Mouse (Mus musculus) monocyte, adult 2 months (primary cell): ENCODE measurements around the gene Msl3.
A peak's percentile ranks its signal among the peaks of the same experiment; 100 is the strongest.
"Not testable (repeated sequence)": the region's sequence is repeated elsewhere in the genome, so short reads cannot be mapped to it uniquely, and the experiment has no call there.

Experiments
- DNase-seq, 2 experiments: peaks; one replicate each; pipeline ENCODE4 v3.0.0; 2022; ENCODE audit warnings: low spot score in 2 of 2, low read depth in 1 of 2

The Msl3 gene

DNA sequence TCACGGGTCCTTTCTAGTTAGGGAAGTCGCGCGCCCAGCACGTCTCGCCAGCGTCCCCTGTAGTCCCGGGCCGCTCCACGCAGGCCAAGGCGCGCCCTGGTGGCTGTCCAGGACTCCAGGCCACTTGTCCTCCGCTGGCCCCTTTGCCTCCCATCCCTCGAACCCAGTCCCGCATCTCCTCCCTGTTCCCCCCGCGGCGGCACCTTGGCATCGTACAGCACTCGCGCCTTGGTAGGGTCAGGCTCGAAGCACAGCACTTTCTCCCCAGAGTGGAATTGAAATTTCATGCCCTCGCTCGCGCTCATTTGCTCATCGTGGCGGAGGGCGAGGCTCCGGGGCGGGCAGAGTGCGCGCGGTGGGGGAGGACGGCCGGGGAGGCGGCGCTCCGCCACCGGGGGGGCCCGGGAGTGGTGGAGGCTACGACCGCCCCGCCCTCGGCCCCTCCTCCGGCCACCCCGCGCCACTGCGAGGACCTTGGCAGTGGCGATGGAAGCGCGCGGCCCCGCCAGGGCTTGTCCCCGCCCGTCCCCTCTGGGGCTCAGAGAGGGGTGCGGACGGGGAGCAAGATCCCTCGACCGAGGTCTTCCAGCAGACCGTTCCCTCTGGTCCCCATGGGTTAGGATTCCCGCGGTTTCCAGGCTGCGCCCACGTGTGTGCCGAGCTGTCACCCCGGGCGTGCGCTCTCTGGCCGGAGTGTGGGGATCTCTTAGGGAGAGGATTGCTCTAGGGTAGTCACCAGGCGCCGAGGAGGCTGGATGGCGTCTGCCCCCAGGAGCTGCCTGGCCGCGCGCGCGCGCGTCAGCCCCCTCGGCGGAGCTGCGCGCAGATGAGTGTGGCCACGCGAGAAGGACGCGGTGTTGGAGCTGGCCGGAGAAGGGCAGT lies at the start of gene Msl3:
Msl3 (minus strand) TSS at position 374 of the 882 bp plus-strand sequence.
- DNase-seq, result peak; percentile 50 to 75

DNA sequence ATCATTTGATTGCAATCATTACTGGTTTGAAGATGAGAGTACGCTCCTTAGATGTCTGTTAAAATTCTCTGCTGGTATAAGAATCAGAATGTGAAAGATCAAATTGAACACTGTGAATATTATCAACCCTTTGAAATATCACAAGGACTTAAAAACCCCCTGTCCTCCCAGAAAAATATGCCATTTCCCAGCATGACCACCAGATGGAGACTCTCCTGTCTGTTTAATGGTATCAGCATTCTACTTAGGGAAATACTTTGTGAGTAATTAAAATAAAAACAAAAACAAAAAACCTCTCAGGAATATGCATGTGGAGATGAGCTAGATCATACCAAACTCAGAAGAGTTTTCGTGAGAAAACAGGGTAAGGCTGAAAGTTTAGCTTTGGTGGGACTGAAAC lies 44.3 kb upstream of the Msl3 start:
- no peak for DNase-seq

DNA sequence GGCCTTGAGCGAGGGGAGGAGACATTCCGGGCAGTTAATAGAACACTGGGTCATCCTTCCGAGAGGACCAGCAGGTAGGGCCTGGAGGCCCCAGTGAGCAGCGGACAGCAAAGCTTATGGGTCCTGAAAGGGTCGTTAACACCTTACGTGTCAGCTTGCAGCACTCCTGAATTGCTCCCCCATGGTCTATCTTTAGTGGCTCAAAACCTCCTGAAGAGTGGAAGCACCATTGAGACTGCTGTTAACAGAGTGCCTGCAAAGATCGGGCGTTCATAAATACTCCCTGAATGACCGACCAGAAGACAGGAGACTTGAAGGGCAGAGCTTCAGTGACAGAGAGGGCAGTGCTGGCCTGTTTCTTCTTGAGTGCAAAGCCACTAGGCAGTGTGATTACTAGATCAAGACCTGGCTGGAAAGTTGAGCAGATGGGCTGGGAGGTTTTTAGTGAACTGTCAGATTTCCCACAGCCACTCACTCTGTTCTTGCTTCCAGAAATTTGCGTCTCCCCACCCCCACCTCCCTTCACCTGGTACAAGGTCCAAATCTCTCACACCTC lies 787 bp upstream of the Msl3 start:
- DNase-seq, result no peak

DNA sequence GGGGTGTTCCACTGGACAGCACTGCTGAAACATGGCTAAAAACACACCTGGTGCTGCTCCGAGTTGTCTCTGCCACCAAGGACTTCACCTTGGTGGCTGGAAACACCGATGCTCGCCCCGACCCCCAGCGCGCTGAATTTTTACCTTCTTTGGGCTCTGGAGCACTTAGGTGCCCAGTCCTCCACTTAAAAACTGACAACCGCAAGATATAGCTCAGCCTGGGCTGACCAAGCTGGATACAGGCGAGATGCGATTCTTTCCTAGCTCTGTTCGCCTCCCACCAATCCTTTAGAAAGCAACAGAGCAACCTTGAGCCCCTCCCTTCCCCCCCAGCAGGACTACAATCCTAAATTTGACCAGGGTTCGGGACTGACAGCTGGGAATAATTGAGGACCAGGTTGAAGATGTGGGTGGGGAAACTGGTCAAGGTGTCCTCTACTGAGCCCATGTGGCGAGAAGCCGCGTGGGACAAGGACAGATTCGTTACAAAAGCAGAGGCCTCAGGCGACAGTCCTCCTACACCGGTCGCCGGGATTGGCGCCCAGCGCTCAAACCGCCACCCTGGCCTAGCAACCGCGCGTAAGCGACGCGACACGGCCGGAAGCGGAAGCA lies 679 bp downstream of the Msl3 start:
- DNase-seq, result no peak

DNA sequence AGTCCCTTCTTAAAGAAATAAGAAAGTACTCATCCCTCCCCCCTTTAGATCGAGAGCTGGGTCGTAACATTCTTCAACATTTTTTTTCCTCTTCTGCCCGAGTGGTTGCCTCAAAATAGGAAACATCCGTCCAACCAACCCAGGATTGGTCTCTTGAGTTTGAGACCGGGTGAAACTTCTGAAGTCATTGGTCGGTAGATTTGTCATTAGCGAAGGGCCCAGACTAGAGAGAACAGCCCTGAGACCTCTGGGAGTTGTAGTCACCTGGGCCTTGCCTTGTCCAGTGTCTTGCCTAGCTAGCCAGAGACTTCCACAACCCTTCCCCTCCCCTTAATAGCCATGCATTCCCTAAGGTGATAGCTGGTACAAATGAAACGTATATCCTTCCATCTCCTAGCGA lies 1.3 kb downstream of the Msl3 start:
- DNase-seq, result peak; percentile 24 to 46

DNA sequence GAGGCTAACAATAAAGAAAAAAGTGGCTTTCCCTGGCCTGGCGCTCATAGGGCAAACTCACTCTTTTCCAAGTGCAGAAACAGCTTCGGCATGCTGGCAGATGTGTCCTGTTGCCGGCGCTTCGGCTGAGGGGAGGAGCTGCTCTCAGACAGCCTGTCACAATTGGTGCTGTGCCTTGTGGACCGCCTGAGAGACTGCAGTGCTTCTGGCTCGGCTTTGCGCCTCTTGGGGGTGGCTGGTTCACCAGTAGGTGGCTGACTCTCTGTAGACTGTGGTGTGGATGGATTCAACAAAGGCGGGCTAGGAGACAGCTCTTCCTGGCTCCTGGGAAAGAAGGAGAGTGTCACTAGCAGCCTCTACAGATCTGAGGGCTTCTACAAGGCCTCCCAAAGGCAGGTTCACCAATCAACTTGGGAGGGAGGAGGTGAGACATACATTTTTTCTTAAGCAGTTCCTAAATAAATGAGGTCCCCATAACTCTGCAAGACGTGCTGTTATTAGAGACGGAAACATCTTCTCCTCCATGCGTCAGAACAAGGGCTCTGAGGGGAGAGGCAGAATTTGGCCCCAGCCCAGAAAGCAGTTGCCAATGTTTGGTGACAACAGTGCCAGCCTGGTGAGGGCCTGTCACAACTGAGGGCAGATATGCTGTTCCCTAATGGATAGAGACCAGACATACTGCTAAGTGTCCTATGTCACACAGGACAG lies 9.6 kb downstream of the Msl3 start:
- no peak for DNase-seq

DNA sequence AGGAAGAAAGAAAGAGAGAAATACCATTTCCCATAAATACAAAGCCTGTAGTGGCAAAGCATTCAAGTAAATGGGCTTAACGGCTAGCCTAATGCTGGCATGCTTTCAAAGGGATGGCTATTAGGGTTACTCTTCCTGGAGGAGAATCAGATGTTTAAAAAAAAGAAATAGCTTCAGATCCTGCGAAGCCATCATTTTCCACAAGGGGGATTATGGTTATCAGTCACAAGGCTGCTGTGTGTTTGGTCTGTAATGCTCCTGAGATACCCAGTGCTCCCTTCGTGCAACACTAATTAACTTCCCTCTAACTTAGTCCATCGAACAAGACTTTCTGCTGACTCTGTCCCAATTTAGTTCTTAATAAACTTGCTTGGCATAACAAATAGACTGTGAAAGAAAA lies 13.5 kb downstream of the Msl3 start:
- no peak for DNase-seq

DNA sequence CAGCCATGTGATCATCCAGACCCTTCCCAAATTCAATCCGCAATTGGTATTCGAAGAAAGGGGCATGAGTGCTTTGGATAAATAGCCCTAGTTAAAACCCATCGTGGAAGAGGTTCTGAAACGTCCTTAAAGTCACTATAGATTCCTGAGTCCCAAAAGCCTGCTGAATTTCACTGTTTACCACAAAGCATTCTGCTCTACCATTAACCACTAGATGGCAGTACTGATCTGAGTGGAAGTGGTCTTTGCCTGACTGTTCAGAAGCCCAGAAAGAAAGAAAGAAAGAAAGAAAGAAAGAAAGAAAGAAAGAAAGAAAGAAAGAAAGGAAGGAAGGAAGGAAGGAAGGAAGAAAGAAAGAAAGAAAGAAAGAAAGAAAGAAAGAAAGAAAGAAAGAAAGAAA lies 13.9 kb downstream of the Msl3 start:
- not testable (repeated sequence) for DNase-seq

DNA sequence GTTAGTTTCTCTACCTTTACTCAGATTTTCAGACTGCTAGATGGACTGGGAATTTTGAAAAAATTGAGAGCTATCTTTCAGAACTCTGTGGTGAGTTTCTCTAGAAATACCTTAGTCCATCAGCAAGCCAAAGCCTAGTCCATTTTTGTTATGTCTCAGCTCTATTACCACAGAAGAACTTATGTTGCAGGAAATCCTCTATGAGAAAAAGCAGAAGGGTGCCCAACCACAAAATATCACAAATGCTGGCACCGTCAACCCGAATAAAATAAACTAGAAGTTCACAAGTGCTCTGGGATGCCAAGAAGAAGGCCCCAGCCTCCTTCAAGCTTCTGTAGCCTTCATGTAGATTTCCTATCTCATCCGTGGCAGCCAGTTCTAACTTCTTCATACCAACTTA lies 14.4 kb downstream of the Msl3 start:
- no peak for DNase-seq

DNA sequence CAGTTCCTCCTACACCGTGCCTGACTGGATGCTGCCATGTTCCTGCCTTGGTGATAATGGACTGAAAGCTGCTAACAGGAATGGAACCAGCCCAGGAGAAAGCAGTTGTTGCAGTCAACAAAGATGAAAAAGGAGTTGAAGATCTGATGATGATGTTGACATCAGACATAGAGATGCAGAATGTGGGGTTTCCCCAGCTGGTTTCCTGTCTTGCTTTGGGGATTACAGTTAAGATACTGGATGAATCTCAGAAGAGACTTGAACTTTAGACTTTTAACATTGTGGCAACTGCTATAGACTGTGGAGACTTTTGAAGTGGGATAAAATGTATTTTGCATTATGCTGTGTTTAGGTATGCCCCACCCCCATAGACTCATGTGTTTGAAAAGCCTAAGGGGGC lies 15.9 kb downstream of the Msl3 start:
- no peak for DNase-seq

DNA sequence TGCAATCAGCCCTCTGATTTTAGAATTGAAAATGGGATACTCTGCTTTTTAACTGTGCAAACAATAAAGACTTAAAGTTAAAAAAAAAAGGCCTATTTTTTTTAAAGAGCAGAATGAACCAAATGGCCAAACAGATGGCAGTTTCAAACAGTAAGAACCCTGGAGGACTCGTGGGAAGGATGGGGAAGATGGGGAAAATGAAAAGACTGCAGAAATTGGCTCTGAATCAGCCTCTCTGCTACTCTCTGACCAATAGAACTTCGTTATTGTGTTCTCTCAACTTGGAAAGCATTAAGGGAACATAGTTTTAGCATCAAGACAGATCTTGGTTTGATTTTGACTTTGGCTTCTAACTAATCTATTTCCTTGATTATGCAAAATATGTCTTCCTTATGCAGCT lies 24.4 kb downstream of the Msl3 start:
- no peak for DNase-seq

DNA sequence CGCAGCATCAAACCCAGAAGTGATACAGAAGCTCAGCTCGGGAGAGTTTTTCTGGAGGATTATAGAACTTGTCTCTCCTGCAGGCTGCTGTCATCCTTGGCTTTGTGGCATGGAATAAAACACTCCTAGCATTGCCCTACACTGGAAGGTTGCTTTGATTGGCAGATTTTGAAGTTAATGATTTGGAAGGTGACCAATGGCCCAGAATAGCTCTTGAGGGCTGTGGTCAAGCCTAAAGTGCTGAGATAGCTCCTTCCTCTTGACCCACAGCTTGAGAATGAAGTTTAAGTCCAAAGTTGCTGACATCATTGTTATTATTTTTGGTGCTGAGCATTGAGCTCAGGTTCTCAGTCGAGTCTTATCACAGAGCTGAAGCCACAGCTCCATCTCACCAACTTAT lies 26.0 kb downstream of the Msl3 start:
- DNase-seq, result no peak

DNA sequence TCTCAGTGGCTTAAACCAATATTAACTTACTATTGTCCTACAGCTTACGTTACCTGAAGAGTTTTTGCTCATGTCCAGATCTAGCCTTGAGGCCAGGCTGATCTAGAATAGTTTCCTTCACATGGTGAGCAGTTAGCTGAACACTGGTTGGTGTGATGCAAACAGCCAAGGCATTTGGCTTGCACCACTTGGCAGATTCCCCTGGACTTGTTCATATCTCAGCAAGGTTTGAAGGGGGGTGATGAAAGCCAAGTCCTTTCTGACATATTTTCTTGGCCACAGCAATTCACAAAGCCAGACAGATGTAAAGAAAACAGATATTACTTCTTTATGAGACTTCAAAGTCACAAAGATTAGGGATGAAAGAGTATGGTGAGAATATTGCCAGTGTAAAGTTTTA lies 30.2 kb downstream of the Msl3 start:
- DNase-seq, result no peak

DNA sequence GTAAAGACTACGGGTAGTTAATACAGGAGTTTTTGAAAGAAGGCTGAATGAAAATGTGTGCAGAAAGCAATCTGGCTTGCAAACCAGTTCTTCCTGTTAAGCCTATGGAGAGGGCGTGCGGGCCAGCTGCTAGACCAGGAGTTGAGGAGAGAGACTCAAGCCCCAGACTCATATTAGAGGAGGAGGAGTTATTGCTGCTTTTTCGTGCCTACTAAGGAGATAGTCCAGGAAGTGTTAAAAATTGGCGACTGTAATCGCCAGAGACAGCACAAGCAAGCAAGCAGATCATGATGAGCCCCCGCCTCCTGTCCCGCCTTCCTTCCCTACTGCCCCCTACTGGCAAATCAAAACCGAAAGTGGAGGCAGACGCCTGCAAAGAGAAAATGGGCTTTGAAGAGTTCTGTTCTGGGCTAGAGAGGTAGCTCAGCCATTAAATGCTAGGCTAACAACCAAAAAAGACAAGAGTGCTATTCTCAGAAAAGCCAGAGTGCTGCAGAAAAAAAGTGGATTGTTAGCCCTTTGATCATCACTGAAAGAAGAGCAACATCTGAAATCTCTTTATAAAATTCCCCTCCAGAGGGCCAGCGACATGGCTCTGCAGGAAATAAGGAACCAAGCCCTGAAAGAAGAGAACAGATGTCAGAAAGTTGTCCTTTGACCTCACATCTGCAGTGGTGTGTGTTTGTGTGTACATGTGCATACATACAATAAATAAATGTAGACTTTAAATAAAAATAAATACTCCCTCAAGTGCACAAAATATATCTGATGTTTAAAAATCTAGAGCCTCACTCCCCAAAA lies 33.9 kb downstream of the Msl3 start:
- peak; percentile 3 to 7 for DNase-seq
